Mouse (Mus musculus): ENCODE results near the gene Padi1. TPM values are rescaled to one million over a fixed set of nuclear protein-coding genes. Genes with fewer than 3 reads are reported as not detected.

The Padi1 gene
- polyA plus RNA-seq (2014; fragmentation: Illumina TruSeq; extraction: RNeasy Lipid Tissue Mini Kit (QIAGEN cat#74804)): not detected

DNA sequence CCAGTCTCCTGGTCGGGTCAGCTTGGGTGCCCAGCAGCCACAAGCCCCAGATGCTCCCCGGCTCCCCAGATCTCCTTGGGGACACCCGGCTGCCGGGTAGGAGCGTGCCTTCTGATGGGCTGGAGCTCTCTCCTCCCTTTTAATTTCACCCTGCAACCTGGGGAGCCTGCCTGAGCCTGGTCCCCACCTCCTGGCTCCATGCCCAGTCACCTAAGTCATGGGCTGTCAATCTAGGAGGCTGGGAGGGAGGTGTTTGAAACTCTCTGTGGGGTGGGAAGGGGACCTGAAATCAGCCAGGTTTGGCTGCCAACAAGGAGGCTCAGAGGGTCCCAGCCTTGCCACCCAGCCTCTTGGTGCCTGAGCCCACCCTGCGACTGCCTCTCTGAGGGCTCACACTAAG, at the start of gene Padi1:
Gene Padi1, minus strand, starts transcription at position 113 of the 400 bp plus-strand sequence.

DNA sequence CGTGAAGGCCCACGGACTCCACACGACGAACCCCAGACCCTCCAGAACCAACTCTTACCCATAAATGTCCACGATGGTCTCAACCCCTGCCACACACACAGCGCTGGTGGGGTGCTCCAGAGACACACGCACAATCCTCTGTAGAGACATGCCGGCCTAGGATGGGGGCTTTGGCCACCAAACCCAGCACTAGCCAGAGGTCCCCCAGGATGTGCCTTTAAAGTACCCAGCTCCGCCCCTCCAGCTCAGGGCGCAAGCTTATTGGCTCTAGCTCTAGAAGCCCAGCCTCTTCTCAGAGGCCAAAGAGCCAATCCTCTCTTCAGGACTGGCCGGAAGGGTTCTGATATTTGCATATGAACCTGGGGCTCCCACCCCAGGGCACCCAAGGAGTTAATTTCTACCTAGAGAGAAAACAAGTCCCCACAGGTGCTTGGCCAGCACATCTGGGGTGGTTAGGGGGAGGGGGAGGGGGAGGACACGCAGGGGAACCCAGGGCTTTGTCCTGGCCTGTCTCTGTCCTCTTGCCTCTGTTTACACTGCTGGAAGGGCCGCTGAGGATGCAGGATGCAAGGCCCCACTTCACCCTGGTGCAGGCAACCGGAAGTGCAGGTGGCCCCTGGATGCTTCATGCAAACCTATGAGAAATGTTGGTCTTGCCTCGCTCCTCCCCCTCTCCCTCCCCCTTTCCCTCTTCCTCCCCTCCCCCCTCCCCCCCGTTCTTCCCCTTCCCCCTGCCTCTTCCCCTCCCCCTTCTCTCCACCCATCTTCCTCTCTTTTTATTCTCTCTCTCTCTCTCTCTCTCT, 34.9 kb downstream of the Padi1 start, which contains the start of gene Padi3:
Gene Padi3, minus strand, starts transcription at position 191 of the 803 bp plus-strand sequence.

DNA sequence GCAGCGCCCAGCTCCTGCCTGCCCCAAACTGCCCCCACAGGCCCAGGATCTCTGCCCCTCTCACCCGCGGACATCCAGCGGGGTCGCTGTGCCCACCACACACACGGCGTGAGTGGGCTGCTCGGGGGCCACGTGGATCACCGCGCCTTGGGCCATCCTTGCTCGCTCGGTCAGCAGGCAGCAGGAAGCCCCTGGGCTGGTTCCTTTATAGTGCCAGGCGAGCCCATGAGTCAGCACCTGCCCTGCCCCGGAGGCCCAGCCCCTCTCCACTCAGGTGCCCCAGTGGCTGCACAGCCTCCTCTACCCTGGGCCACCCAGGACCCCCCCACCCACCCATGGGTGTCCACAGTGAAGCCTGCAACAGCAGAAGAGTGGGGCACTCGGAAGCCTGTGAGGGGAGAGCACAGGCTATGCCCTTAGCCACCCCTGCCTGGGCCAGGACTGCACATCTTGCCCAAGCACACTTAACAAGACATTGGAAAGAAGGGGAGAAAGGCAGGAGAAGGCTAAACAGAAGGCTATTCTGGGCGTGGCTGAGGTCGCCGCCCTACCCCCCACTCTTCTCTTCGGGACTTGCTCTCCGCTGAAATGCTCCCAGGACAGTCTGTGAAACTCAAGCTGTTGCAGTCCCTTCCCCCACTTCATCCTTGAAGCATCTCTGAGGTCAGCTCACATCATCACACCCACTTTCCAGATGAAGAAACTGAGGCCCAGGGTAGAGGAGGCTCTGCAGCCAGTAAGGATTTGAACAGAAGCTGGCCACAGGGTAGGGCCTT, 71.4 kb downstream of the Padi1 start, which contains the start of gene Padi4:
Gene Padi4, minus strand, starts transcription at position 212 of the 776 bp plus-strand sequence.

Other genes starting within 250 kb of the Padi1 start
- 1.5 TPM for gene Arhgef10l, start 179.8 kb downstream of the Padi1 start, polyA plus RNA-seq (2014; fragmentation: Illumina TruSeq; extraction: RNeasy Lipid Tissue Mini Kit (QIAGEN cat#74804))
- gene Rcc2, start 145.2 kb downstream of the Padi1 start, polyA plus RNA-seq (2014; fragmentation: Illumina TruSeq; extraction: RNeasy Lipid Tissue Mini Kit (QIAGEN cat#74804)): 12.1 TPM
- gene Padi6, start 103.1 kb downstream of the Padi1 start, polyA plus RNA-seq (2014; fragmentation: Illumina TruSeq; extraction: RNeasy Lipid Tissue Mini Kit (QIAGEN cat#74804)): 16.1 TPM
- gene Padi4, start 71.5 kb downstream of the Padi1 start, polyA plus RNA-seq (2014; fragmentation: Illumina TruSeq; extraction: RNeasy Lipid Tissue Mini Kit (QIAGEN cat#74804)): not detected
- not detected for gene Padi3, start 35.1 kb downstream of the Padi1 start, polyA plus RNA-seq (2014; fragmentation: Illumina TruSeq; extraction: RNeasy Lipid Tissue Mini Kit (QIAGEN cat#74804))
- 0.20 TPM for gene Padi2, start 60.6 kb upstream of the Padi1 start, polyA plus RNA-seq (2014; fragmentation: Illumina TruSeq; extraction: RNeasy Lipid Tissue Mini Kit (QIAGEN cat#74804))
- 31.6 TPM for gene Sdhb, start 115.4 kb upstream of the Padi1 start, polyA plus RNA-seq (2014; fragmentation: Illumina TruSeq; extraction: RNeasy Lipid Tissue Mini Kit (QIAGEN cat#74804))
- gene Atp13a2, start 141.1 kb upstream of the Padi1 start, polyA plus RNA-seq (2014; fragmentation: Illumina TruSeq; extraction: RNeasy Lipid Tissue Mini Kit (QIAGEN cat#74804)): 3.6 TPM
- gene Mfap2, start 164.6 kb upstream of the Padi1 start, polyA plus RNA-seq (2014; fragmentation: Illumina TruSeq; extraction: RNeasy Lipid Tissue Mini Kit (QIAGEN cat#74804)): not detected
- 0.88 TPM for gene Crocc, start 214.8 kb upstream of the Padi1 start, polyA plus RNA-seq (2014; fragmentation: Illumina TruSeq; extraction: RNeasy Lipid Tissue Mini Kit (QIAGEN cat#74804))
- 5.8 TPM for gene Necap2, start 232.6 kb upstream of the Padi1 start, polyA plus RNA-seq (2014; fragmentation: Illumina TruSeq; extraction: RNeasy Lipid Tissue Mini Kit (QIAGEN cat#74804))
- not detected for gene Spata21, start 242.6 kb upstream of the Padi1 start, polyA plus RNA-seq (2014; fragmentation: Illumina TruSeq; extraction: RNeasy Lipid Tissue Mini Kit (QIAGEN cat#74804))